Mouse (Mus musculus) midbrain, embryonic 11.5 days (tissue): ENCODE measurements around the gene Haus3. TPM values are rescaled to one million over a fixed set of nuclear protein-coding genes. Genes with fewer than 3 reads are reported as not detected.

ENCODE experiments used
- ATAC-seq: fragments of 200-750 bp; cut with Nextera tagmentation; 2 replicates; pipeline ENCODE4 v1.8.0; 2017; ENCODE audit warnings: moderate TSS enrichment, moderate library complexity; ENCODE audit not compliant: low FRiP score
- DNase-seq: peaks from one replicate; pipeline ENCODE4 v3.0.0; 2015; ENCODE audit warnings: low spot score; ENCODE audit errors: missing footprints
- H3K27ac ChIP-seq: fragments of 300-500 bp; sonication (generic); 2 replicates; pipeline ENCODE4 v1.5.1; 2014; ENCODE audit warnings: low read depth, low read length
- H3K27me3 ChIP-seq: fragments of 300-500 bp; sonication (generic); 2 replicates; pipeline ENCODE4 v1.6.1; 2014; ENCODE audit warnings: mild to moderate bottlenecking, low read length, moderate library complexity, mixed read lengths; ENCODE audit not compliant: control insufficient read depth, insufficient read depth
- H3K36me3 ChIP-seq: fragments of 300-500 bp; sonication (generic); 2 replicates; pipeline ENCODE4 v1.6.1; 2014; ENCODE audit warnings: mild to moderate bottlenecking, low read length, moderate library complexity, mixed read lengths; ENCODE audit not compliant: control insufficient read depth, insufficient read depth
- H3K4me1 ChIP-seq: fragments of 300-500 bp; sonication (generic); 2 replicates; pipeline ENCODE4 v1.6.1; 2014; ENCODE audit warnings: low read length; ENCODE audit not compliant: control insufficient read depth, insufficient read depth
- H3K4me2 ChIP-seq: fragments of 300-500 bp; sonication (generic); 2 replicates; pipeline ENCODE4 v1.6.1; 2014; ENCODE audit warnings: mild to moderate bottlenecking, moderate library complexity
- H3K4me3 ChIP-seq: fragments of 300-500 bp; sonication (generic); 2 replicates; pipeline ENCODE4 v1.5.1; 2014; ENCODE audit warnings: low read depth, low read length
- H3K9ac ChIP-seq: fragments of 300-500 bp; sonication (generic); 2 replicates; pipeline ENCODE4 v1.6.1; 2014; ENCODE audit warnings: low read length
- H3K9me3 ChIP-seq: fragments of 300-500 bp; sonication (generic); 2 replicates; pipeline ENCODE4 v1.6.1; 2016; ENCODE audit warnings: low read length; ENCODE audit not compliant: control insufficient read depth
- WGBS: fragments of 180-500 bp; shearing (Covaris S2); extraction: QIAGEN DNeasy Blood & Tissue Kit; methylation state at CpG from one replicate; pipeline ENCODE4 v1.1.7; 2014; 5-methylcytosine and 5-hydroxymethylcytosine counted together
- polyA plus RNA-seq: library from polyadenylated mRNA; unstranded; fragments of >200 nt; fragmentation: Nextera tagmentation; extraction: Ambion mirVana; gene quantifications from 2 replicates; pipeline ENCODE4 v1.2.1, GENCODE M21; 2014

Gene Haus3
- polyA plus RNA-seq: 47.7 and 48.1 TPM in 2 replicates

DNA sequence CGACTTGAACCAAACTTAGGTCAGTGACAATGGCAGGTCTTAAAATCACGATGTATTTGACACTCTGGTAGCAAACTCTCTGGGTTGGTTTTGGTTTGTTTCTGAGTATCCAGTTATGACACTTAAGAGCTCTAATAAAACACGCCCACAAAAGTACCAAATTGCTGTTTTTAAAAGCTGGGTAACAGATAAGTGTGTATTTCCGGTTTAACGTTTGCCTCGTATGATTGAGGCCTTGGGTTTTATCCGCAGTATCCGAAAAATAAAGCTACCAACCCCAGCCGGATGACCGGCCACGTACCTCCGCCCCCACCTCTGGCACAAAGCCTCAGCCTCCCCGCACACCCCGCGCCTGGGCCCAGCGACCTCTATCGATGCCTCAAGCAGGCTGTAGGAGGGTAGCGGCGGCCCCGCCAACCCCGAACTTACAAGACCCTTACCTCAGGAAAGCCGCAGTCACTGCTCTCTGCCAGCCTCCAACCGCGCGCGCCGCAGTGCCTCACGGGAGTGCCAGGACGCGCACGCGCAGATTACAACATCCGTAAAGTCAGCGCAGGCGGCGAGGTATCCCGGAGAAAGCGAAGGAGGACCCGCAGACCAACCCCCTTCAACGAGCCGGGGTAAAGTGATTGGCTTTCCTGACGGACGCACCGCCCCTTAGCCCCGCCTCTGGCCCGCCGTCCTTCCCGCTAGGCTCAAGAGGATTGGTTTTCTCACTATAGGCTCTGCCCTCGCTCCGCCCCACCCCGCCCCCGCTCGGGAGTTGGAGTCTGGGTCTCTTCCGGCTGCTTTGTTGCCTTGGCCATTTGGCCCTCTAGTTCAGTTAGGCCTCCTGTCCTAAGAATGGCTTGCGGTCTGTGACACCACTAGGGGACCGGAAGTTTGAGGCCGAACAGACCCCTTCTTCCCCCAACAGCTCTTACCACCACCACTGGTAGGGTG, at the start of gene Haus3, which contains the start of gene Poln:
Haus3 (minus strand) TSS at position 578 of the 942 bp plus-strand sequence.
Poln (minus strand) TSS at position 499 of the 942 bp plus-strand sequence.
- Histone ChIP-seq H3K27ac (peak within 1 kb of the TSS; percentile 75), H3K36me3 (no peaks in the 10 kb centered on the region), H3K4me3 (peak within 1 kb of the TSS; percentile 71), H3K9me3 (no peaks in the 10 kb centered on the region), H3K27me3 (no peaks in the 10 kb centered on the region), H3K4me2 (peak within 1 kb of the TSS; percentile 69), H3K4me1 (peaks cover 7% of the 10 kb centered on the region; the same call in 1 of the 2 replicates), H3K9ac (peak within 1 kb of the TSS; percentile 85)
- WGBS: under 1% methylated on average over 57 of the region's 57 CpGs
- peak; percentile 100 for ATAC-seq
- peak; percentile 100 for DNase-seq

DNA sequence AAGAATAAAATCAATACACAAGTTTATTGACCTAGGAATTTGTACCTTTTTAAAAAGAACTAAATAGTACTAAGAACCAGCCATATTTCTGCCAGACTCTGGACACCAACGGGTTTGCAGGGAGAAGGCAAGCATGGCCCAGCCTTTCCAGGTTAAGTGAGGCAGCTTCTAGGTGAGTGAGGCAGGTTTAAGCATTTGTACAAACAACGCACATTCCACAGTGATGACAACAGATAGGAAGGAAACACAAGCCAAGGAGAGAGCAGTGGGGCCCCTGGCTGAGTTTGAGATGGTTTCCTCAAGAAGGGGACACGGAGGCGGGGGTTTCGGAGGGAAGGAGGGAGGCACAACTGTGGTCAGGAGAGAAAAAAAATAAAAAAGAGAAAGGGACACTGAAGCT, 49.3 kb upstream of the Haus3 start:
- no peak for ATAC-seq
- 78% methylated on average over 5 of the region's 5 CpGs for WGBS

DNA sequence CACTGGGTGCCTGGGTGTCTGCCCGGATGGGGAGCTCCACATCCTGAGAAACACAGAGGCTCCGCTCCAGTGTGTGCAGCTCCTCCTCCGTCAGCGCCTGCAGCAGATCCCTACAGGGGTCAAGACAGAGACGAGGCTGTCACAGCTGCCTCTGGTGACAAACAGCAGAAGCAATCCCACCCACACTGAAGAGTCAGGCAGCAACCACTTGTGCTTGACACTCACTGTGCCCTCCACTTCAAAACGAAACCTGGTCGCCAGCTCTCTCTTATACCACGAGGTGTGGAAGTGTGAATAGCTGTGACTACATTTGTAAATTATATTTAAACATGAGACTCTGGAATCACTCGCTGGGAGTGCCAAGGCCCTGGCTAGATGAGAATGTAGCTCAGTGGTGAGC, 48.4 kb upstream of the Haus3 start:
- no peak for DNase-seq
- no peak for ATAC-seq
- Histone ChIP-seq H3K27me3 (no peaks in the 10 kb centered on the region), H3K27ac (no peak overlapping the region), H3K4me3 (no peak overlapping the region), H3K9ac (no peak overlapping the region), H3K36me3 (no peaks in the 10 kb centered on the region), H3K9me3 (no peaks in the 10 kb centered on the region), H3K4me1 (no peaks in the 10 kb centered on the region), H3K4me2 (no peak overlapping the region)
- 71% methylated on average over 9 of the region's 9 CpGs for WGBS

More for the DNA sequence above, 49.3 kb upstream of the Haus3 start:
- Histone ChIP-seq H3K27me3 (no peaks in the 10 kb centered on the region), H3K27ac (no peak overlapping the region), H3K9me3 (no peaks in the 10 kb centered on the region), H3K36me3 (no peaks in the 10 kb centered on the region), H3K4me1 (no peaks in the 10 kb centered on the region), H3K9ac (no peak overlapping the region), H3K4me2 (no peak overlapping the region), H3K4me3 (no peak overlapping the region)
- no peak for DNase-seq

DNA sequence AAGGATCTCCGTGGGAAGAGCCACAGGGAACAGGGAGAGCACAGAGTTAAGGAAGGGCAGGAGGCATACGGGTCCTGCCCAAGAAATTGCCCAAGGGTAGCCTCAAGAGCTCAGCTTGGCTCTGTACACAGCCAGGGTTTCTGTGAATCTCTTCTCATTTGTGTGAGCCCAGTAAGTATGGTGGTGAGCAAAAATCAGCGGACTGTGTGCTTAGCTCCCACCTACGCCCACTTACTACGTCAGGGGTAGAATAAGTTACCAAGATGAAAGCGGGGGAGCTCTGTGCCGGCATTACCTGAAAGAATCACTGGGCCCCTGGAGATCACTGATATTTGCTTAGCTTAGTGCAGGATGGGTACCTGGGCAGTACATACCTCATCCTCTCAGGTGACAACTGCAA, 46.7 kb upstream of the Haus3 start:
- no peak overlapping the region for H3K9ac ChIP-seq
- DNase-seq (no peak), ATAC-seq (no peak)
- WGBS: 83% methylated on average over 7 of the region's 7 CpGs
- H3K27me3 ChIP-seq: no peaks in the 10 kb centered on the region
- no peak overlapping the region for H3K27ac ChIP-seq
- no peaks in the 10 kb centered on the region for H3K36me3 ChIP-seq
- H3K4me3 ChIP-seq: no peak overlapping the region
- no peaks in the 10 kb centered on the region for H3K9me3 ChIP-seq
- no peak overlapping the region for H3K4me2 ChIP-seq
- H3K4me1 ChIP-seq: no peaks in the 10 kb centered on the region

DNA sequence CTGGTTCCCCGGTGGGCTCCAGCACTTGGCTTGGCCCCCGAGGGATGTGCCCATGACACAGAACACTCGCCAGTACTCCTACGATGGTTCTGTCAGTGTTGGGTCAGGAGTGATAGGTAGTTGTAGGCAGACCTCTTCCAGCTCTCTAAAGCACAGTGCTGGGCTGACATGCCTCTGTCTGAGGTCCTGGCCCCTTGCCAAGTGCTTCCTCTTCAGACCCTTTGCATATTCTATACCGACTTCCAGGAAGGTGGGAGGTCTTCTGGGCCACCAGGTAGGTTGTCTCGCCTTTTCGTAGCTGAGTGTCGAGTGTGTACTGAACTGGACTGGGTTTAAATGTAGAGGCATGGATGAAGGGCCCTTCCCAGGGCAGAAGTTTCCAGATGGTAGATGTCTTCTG, 44.3 kb upstream of the Haus3 start:
- H3K36me3 ChIP-seq: no peaks in the 10 kb centered on the region

DNA sequence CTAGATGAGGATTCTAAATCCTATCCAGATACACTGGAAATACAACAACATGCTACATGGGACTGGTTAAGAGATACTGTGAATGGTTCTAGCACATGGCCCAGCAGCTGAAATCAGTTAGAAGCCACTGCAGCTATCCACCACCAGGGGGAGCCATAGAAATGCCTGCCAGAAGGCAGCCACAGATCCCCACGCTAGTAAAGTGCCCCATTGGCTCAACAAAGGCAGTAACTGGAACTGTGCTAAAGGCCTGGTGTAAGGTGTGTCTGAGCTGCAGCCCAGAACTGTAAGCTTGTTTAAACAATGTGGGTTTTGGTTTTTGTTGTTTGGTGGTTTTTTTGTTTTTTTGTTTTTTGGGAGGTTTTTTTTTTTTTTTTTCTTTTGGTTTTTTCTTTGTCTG, 41.0 kb upstream of the Haus3 start:
- peak; percentile 76 for ATAC-seq
- Histone ChIP-seq H3K4me3 (no peak overlapping the region), H3K9ac (no peak overlapping the region), H3K9me3 (no peaks in the 10 kb centered on the region), H3K27me3 (no peaks in the 10 kb centered on the region), H3K4me2 (no peak overlapping the region), H3K27ac (no peak overlapping the region), H3K36me3 (no peaks in the 10 kb centered on the region), H3K4me1 (no peaks in the 10 kb centered on the region)
- 0% methylated on average over 1 of the region's 1 CpGs for WGBS
- peak; percentile 92 for DNase-seq

More for the DNA sequence above, 44.3 kb upstream of the Haus3 start:
- 79% methylated on average over 8 of the region's 8 CpGs for WGBS
- no peak overlapping the region for H3K4me3 ChIP-seq
- DNase-seq (no peak), ATAC-seq (no peak)
- no peak overlapping the region for H3K9ac ChIP-seq
- H3K27ac ChIP-seq: no peak overlapping the region
- H3K9me3 ChIP-seq: no peaks in the 10 kb centered on the region
- H3K27me3 ChIP-seq: no peaks in the 10 kb centered on the region
- no peak overlapping the region for H3K4me2 ChIP-seq
- H3K4me1 ChIP-seq: no peaks in the 10 kb centered on the region

GRCm38 (mm10) chr5:34207503-34207902, 38.2 kb upstream of the Haus3 start:
- Histone ChIP-seq H3K9me3 (no peaks in the 10 kb centered on the region), H3K27me3 (no peaks in the 10 kb centered on the region), H3K4me3 (no peak overlapping the region), H3K4me1 (no peaks in the 10 kb centered on the region), H3K9ac (no peak overlapping the region), H3K4me2 (no peak overlapping the region), H3K36me3 (no peaks in the 10 kb centered on the region), H3K27ac (no peak overlapping the region)
- DNase-seq (no peak), ATAC-seq (no peak)
- 68% methylated on average over 3 of the region's 3 CpGs for WGBS

- DNase-seq (no peak), ATAC-seq (no peak)
- Histone ChIP-seq H3K27me3 (no peaks in the 10 kb centered on the region), H3K4me2 (no peak overlapping the region), H3K9ac (no peak overlapping the region), H3K27ac (no peak overlapping the region), H3K4me3 (no peak overlapping the region), H3K36me3 (no peaks in the 10 kb centered on the region), H3K9me3 (no peaks in the 10 kb centered on the region), H3K4me1 (no peaks in the 10 kb centered on the region)
- 76% methylated on average over 2 of the region's 2 CpGs for WGBS
Measured at GRCm38 (mm10) chr5:34205788-34206187, 36.5 kb upstream of the Haus3 start.

- 90% methylated on average over 2 of the region's 2 CpGs for WGBS
- ATAC-seq: no peak
- no peaks in the 10 kb centered on the region for H3K27me3 ChIP-seq
Measured at GRCm38 (mm10) chr5:34204911-34205310, 35.6 kb upstream of the Haus3 start.

More at GRCm38 (mm10) chr5:34204911-34205310, 35.6 kb upstream of the Haus3 start:
- no peaks in the 10 kb centered on the region for H3K9me3 ChIP-seq
- no peaks in the 10 kb centered on the region for H3K4me1 ChIP-seq
- no peak overlapping the region for H3K9ac ChIP-seq
- H3K27ac ChIP-seq: no peak overlapping the region
- no peak for DNase-seq
- H3K36me3 ChIP-seq: no peaks in the 10 kb centered on the region
- H3K4me3 ChIP-seq: no peak overlapping the region
- no peak overlapping the region for H3K4me2 ChIP-seq
